In the genomic region with DNA sequence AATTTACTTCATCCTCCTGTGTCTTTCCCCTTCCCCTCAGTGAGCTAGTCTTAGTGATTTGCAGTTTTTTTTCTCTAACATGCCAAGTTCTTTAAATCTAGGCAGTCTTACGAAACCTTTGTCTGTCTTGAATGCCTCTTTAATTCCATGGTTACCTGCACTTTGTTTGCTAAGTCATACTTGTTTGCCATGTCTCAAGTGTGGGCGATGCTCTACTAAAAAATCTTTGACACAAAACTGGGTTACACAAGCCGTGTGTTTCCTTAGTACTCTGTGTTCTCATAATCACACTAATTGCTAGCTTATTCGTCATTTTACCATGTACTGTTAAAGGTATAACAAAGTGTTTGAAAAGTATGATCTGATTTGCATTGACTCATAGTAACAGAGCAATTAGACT, we compare ENCODE assay signal across 17 mouse cellular contexts.
"Had no signal": no experiment of that assay in that cellular context is flagged by ENCODE, and none has a peak within 500 bp of the region (broad histone marks: within the 10 kb centered on the region; RNA-seq: fewer than 3 reads in every experiment).

No protein-coding gene starts in this region.

- ATAC-seq: intestine, postnatal 0 days; midbrain, embryonic 15.5 days had no signal

- DNase-seq: kidney, adult 2 months; kidney, postnatal 10 days; kidney, postnatal 36 days; layer of hippocampus, postnatal 36 days; liver, embryonic 13.5 days; right cerebral cortex, adult 18-20 months; right cerebral cortex, postnatal 14 days; right cerebral cortex, postnatal 4 days; thymus, postnatal 25 days had no signal

- H3K9me3 ChIP-seq: kidney, embryonic 15.5 days; liver, embryonic 13.5 days; midbrain, embryonic 12.5 days; midbrain, embryonic 15.5 days; neural tube, embryonic 12.5 days; neural tube, embryonic 15.5 days had no signal

- H3K36me3 ChIP-seq: midbrain, embryonic 15.5 days had no signal

- H3K27me3 ChIP-seq: kidney, embryonic 15.5 days; liver, embryonic 13.5 days; midbrain, embryonic 12.5 days; midbrain, embryonic 15.5 days; neural tube, embryonic 12.5 days; neural tube, embryonic 15.5 days had no signal

- H3K9ac ChIP-seq: kidney, embryonic 15.5 days; liver, embryonic 13.5 days; midbrain, embryonic 12.5 days; midbrain, embryonic 15.5 days; neural tube, embryonic 12.5 days; neural tube, embryonic 15.5 days had no signal

- H3K4me2 ChIP-seq: kidney, embryonic 15.5 days; liver, embryonic 13.5 days; midbrain, embryonic 12.5 days; midbrain, embryonic 15.5 days; neural tube, embryonic 12.5 days; neural tube, embryonic 15.5 days had no signal

- H3K27ac ChIP-seq: kidney, embryonic 15.5 days; left cerebral cortex, adult 2 months; liver, embryonic 13.5 days; macrophage; midbrain, embryonic 12.5 days; midbrain, embryonic 15.5 days; neural tube, embryonic 12.5 days; neural tube, embryonic 15.5 days had no signal

- H3K4me3 ChIP-seq: kidney, embryonic 15.5 days; left cerebral cortex, adult 2 months; liver, embryonic 13.5 days; midbrain, embryonic 12.5 days; midbrain, embryonic 15.5 days; neural tube, embryonic 12.5 days; neural tube, embryonic 15.5 days had no signal
